Mouse (Mus musculus) testis, adult 2 months (tissue): ENCODE results near the gene Slc23a4.

Source experiments
- CTCF ChIP-seq: fragments of 200-500 bp; IDR thresholded peaks from 2 replicates; pipeline ENCODE4 v1.5.1; 2012; ENCODE audit warnings: low read depth, mild to moderate bottlenecking, inconsistent platforms, low read length, moderate library complexity; ENCODE audit not compliant: control insufficient read depth, insufficient read depth, insufficient replicate concordance
- POLR2A ChIP-seq: fragments of 200-500 bp; IDR thresholded peaks from 2 replicates; pipeline ENCODE4 v1.6.1; 2012; ENCODE audit warnings: low read depth, mild to moderate bottlenecking, inconsistent platforms, low read length, moderate library complexity; ENCODE audit not compliant: control insufficient read depth

GRCm38 (mm10) chr6:34995265-34995681 lies 7.1 kb upstream of the Slc23a4 start:
- TF ChIP-seq POLR2A (no peak), CTCF (peak; percentile 82)
